Mouse (Mus musculus) frontal cortex, adult 2 months (tissue): Measurements from ENCODE around the gene Ptafr. TPM values are rescaled to one million over a fixed set of nuclear protein-coding genes. Genes with fewer than 3 reads are reported as not detected.
A peak's percentile ranks its signal among the peaks of the same experiment; 100 is the strongest.

Experiments used
- DNase-seq, 2 experiments: peaks; one replicate each; pipeline ENCODE4 v3.0.0; 2022; ENCODE audit warnings: low spot score in 1 of 2; ENCODE audit errors: extremely low spot score in 1 of 2
- polyA plus RNA-seq: library from polyadenylated mRNA; depleted of rRNA; stranded (reverse); fragments of >200 nt; gene quantifications from 2 replicates; pipeline ENCODE4 v1.2.3, GENCODE M21; 2012; rRNA removed

Gene Ptafr
- polyA plus RNA-seq, 1 experiment, result 1.6 TPM

DNA sequence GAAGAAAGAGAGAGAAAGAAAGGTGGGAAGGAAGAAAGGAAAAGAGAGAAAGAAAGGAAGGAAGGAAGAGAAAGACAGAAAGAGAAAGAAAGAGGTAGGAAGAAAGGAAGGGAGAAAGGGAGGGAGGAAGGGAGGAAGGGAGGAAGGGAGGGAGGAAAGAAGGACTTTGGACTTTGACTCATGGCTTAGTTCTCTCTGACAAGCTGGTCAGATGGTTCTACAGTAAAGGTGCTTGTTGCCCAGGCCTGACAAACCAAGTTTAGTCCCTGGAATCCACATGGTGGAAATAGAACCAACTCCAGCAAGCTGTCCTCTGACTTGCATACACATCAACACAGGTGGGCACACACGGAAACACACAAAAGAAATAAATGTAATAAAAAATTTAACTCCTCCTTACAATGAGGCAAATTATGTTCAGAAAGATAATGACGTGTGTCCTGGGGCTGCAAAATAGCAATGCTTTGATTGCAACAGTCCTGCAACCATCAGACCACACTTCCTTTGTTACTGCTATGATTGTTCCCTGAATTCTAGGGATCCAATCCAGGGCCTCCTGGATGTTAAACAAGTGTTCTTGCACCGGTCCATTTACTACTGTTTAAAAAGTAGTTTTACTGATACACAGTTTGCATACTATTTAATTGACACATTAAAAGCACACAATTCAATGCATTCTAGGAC lies 46.6 kb downstream of the Ptafr start:
- DNase-seq, result no peak

DNA sequence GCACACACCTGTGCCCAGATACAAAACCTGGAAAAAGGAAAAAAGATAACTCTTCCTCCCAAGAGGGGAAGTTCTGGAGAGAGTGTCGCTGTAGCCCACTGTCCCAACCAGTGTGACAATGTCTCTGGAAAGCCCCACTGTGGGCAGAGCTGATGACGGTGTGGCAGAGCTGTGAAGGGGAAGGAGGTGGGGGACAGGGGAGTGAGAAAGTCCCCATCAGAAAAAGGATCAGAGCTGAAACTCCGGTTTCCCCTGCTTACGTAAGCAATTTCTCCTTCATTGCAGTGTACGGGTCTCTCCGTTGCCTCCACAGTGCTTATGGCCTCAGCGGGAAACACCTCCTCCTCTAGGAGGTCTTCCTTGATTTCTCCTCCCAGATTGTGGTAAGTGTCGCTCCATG lies 47.5 kb downstream of the Ptafr start:
- DNase-seq, result no peak

DNA sequence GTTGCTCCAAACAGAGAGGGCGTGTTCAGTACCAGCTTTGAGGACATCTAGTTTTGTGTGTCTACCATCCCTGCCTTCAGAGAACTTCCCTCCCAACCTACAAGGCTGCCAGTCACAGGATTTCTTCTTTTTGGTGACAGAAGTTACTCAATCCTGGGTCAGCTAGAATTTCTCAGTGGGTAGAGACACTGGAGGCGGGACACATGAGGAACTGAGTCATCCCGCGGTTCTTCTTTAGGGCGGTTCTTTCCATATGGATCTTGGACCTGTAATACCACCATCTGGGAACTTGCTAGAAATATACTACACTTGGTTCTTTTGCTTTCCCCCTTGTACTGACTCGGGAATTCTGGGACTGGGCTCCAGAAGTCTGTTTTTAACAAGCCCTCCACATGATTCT lies 54.0 kb downstream of the Ptafr start:
- DNase-seq, result peak; percentile 50 to 75

DNA sequence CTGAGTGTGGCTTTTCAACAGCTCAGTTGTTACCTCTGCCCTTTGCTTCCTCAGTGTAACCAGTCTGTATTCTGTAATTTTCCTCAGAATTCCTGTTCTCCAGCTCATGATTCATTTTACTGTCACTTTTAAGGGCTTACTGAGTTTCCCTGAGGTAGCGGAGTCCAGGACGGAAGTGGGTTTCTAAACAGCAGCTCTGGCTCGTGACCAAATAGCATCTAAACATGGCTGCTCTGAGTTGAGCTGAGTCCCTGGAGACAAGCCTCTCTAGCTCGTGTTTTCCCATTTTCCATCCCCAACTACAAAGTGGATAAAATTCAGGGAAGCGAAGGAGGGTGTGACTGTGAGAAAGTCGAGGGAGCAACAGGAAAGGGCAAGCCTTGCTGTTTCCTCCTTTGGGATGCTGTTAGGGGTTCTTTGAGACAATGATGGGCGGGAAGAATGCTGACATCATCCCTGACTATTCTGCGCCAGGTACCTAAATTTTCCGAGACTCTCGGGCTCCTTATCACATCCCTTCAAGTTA lies 55.0 kb downstream of the Ptafr start:
- no peak for DNase-seq

DNA sequence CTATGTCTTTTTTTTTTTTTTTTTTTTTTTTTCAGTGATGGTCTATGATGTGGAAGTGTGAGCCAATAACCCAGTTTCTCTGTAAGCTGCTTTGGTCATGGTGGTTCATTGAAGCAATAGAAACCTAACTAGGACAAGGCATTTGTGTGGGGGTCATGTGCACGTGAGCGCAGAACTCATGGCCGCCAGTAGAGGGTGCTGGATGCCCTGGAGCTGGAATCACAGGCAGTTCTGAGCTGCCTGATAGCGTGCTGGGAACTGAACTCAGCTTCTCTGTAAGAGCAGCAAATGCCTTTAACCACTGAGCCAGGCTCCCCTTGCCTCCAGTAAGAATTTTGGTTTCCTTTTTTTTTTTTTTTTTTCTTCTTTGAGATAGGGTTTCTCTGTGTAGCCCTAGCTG lies 56.3 kb downstream of the Ptafr start:
- no peak for DNase-seq

DNA sequence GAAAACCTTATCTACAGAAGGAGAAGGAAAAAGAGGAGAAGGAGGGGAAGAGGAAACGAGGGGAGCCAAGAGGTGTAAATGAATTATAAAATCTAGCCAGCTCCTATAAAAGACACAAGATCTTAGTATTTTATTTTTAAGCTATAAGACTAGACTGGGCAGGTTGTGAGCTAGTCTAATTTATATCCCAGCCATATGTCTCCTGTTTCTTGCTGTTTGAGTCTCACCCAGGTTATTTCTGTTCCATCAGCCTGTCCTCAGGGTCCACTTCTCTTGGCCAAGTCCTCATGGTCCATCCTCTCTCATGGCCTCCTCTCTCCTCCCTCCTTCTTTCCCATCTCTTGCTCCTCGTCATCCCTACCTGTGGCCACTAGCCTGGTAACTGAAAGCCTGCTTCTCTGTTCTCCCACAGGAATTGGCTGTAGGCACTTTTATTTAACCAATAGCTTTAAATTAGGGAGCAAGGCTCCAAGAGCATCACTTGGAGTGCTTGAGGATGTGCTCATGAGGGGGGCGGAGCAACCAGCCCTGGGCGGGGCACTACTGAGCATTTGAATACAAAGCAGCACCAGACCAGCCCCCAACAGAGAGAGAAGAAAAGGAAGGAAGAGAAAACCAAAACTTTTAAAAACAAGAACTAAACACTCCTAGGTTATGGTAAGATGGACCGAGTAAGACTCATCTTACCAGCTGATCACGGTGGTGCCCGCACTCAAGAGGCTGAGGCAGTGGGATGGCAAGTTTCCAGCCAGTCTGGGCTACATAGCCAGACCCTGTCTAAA lies 57.6 kb downstream of the Ptafr start:
- DNase-seq, result no peak

DNA sequence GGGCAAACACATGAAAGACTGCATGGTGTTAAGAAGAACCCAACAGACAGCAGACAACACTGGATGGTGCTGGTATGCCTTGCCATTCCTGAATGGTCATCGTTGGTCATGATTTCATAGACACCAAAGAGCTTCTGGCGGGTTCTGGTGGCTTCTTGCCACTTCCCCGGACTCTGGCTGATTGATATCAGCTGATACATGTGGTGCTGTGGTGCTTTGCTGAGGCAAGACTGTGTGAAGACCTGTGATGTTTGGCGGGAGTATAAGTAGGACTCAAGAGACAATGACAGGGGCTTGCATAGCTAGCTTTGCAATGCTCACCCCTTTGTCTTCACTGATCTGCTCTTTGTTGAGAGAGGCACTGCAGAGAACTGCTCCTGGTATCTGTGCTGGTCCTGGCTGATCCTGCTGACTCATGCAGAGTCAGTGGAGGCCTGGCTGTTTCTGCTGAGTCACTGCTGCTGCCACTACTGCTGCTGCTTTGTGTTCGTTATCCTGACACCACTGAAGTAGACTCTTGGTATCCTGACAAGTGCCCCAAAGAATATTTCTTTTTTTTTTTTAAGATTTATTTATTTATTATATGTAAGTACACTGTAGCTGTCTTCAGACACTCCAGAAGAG lies 60.3 kb downstream of the Ptafr start:
- no peak for DNase-seq

DNA sequence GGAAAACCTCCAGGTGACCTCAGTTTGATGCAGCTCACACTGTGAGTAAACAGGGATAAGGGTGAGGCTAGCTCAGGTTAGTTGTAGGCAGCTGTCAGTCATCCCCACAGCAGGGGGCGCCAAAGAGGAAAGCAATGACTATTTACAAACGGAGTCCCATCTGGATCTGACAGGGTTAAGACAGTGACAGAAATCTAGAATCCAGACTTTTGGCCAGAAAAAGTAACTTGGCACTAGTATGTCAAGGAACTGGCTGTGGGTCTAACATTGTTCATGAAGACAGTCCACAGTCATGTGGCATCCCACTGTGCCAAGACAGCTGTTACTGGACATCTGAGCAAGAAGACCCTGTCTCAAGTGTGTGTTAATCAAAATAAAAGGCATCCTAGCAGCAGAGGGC lies 65.0 kb downstream of the Ptafr start:
- no peak for DNase-seq

Other genes with a start within 250 kb of the Ptafr start
- 17.4 and 18.4 TPM in 2 replicates for gene Trnau1ap, start 234.5 kb upstream of the Ptafr start, polyA plus RNA-seq
- 9.5 and 11.1 TPM in 2 replicates for gene Rcc1, start 210.5 kb upstream of the Ptafr start, polyA plus RNA-seq
- 6.3 and 7.2 TPM in 2 replicates for gene Phactr4, start 141.6 kb upstream of the Ptafr start, polyA plus RNA-seq
- 6.2 and 6.7 TPM in 2 replicates for gene Med18, start 100.1 kb upstream of the Ptafr start, polyA plus RNA-seq
- 9.2 and 9.7 TPM in 2 replicates for gene Sesn2, start 53.6 kb upstream of the Ptafr start, polyA plus RNA-seq
- gene Atpif1, start 30.4 kb upstream of the Ptafr start, polyA plus RNA-seq, result 869 and 938 TPM in 2 replicates
- 143 and 159 TPM in 2 replicates for gene Dnajc8, start 28.5 kb upstream of the Ptafr start, polyA plus RNA-seq
- gene Eya3, start 74.9 kb downstream of the Ptafr start, polyA plus RNA-seq, result 24.1 and 24.4 TPM in 2 replicates
- gene Xkr8, start 168.5 kb downstream of the Ptafr start, polyA plus RNA-seq, result 3.0 and 4.1 TPM in 2 replicates
- 2.2 and 3.1 TPM in 2 replicates for gene Smpdl3b, start 193.2 kb downstream of the Ptafr start, polyA plus RNA-seq
- 13.2 and 16.6 TPM in 2 replicates for gene Rpa2, start 204.3 kb downstream of the Ptafr start, polyA plus RNA-seq
- 1.1 and 1.2 TPM in 2 replicates for gene Themis2, start 232.3 kb downstream of the Ptafr start, polyA plus RNA-seq